8 mouse cellular contexts compared by ENCODE assay signal in the genomic region with DNA sequence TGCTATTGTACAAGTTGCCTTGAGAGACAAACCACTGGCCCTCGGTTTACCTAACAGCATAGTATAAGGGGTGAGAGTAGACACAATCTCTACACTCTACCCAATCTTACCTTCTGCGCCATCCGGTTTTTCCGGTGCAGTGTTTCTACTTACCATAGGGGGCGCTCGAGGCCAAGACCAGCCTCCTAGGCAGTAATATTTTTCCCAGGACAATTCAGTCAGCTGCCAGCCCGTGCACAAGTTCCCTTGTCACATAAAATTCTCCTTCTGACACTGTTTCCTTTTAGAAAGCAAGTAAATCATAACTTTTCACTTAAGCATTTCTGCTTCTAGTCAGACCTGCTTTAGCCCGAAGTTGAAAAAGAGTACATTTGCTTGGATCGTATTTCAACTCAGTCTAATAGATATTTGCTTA.
DNase-seq lines count a peak whose midpoint lies in the region; ATAC-seq and TF ChIP-seq lines count a peak whose summit lies in the region.

No protein-coding gene starts in this region.

- no peaks in the 10 kb centered on the region for H3K36me3 ChIP-seq in embryonic facial prominence, embryonic 15.5 days
- H3K36me3 ChIP-seq in heart, embryonic 11.5 days (ENCODE audit: control insufficient read depth, insufficient read depth, low read length) = no peaks in the 10 kb centered on the region
- no peaks in the 10 kb centered on the region for H3K36me3 ChIP-seq in limb, embryonic 13.5 days

- H3K27me3 ChIP-seq in embryonic facial prominence, embryonic 15.5 days = no peaks in the 10 kb centered on the region
- H3K27me3 ChIP-seq in heart, embryonic 11.5 days (ENCODE audit: control insufficient read depth, insufficient read depth, low read length) = no peaks in the 10 kb centered on the region
- peaks cover 19% of the 10 kb centered on the region for H3K27me3 ChIP-seq in limb, embryonic 13.5 days

- peak; percentile 62 for TF ChIP-seq CTCF in bone marrow, adult 2 months (IDR thresholded peaks at IDR 0.05; ENCODE audit: control insufficient read depth, insufficient read depth, low read length)

- H3K9ac ChIP-seq in embryonic facial prominence, embryonic 15.5 days = no peak overlapping the region
- H3K9ac ChIP-seq in heart, embryonic 11.5 days (ENCODE audit: low read depth, low read length) = no peak overlapping the region
- no peak overlapping the region for H3K9ac ChIP-seq in limb, embryonic 13.5 days

- no peak overlapping the region for H3K27ac ChIP-seq in bone marrow, adult 2 months (ENCODE audit: control insufficient read depth, insufficient read depth, low read depth, low read length, poor library complexity)
- H3K27ac ChIP-seq in embryonic facial prominence, embryonic 15.5 days (replicated peaks) = peak overlapping the region; percentile 56; the same call in 1 of the 2 replicates
- H3K27ac ChIP-seq in heart, embryonic 11.5 days (ENCODE audit: low read depth, low read length) = peak overlapping the region; percentile 6; the same call in 1 of the 2 replicates
- no peak overlapping the region for H3K27ac ChIP-seq in limb, embryonic 13.5 days

- WGBS in bone marrow, adult 2 months = 10% methylated on average over 9 of the region's 9 CpGs
- 20% methylated on average over 9 of the region's 9 CpGs for WGBS in embryonic facial prominence, embryonic 15.5 days
- WGBS in heart, embryonic 11.5 days (ENCODE audit: insufficient replicate concordance) = 42% methylated on average over 9 of the region's 9 CpGs
- WGBS in limb, embryonic 13.5 days = 22% methylated on average over 9 of the region's 9 CpGs

- DNase-seq in CD4-positive, CD25-positive, alpha-beta regulatory T cell, adult 2 months (ENCODE audit: low read depth, low spot score) = peak; percentile 67
- DNase-seq in kidney, adult 9 months = peak; percentile 58
- DNase-seq in testis, postnatal 10 days (ENCODE audit: low spot score) = peak; percentile 74

- no peaks in the 10 kb centered on the region for H3K4me1 ChIP-seq in bone marrow, adult 2 months (ENCODE audit: control insufficient read depth, insufficient read depth, low read length)
- peaks cover 14% of the 10 kb centered on the region; the same call in 1 of the 2 replicates for H3K4me1 ChIP-seq in embryonic facial prominence, embryonic 15.5 days
- peaks cover 3% of the 10 kb centered on the region for H3K4me1 ChIP-seq in heart, embryonic 11.5 days (ENCODE audit: control insufficient read depth, insufficient read depth, low read length)
- H3K4me1 ChIP-seq in limb, embryonic 13.5 days = peaks cover 23% of the 10 kb centered on the region

- H3K4me2 ChIP-seq in embryonic facial prominence, embryonic 15.5 days (replicated peaks) = peak overlapping the region; percentile 47
- H3K4me2 ChIP-seq in heart, embryonic 11.5 days = peak overlapping the region; percentile 45
- H3K4me2 ChIP-seq in limb, embryonic 13.5 days (replicated peaks) = peak overlapping the region; percentile 49

- ATAC-seq in embryonic facial prominence, embryonic 15.5 days (ENCODE audit: insufficient number of reproducible peaks, low FRiP score, low TSS enrichment, low read depth) = peak; percentile 31; the same call in 1 of the 2 replicates
- ATAC-seq in heart, embryonic 11.5 days (replicated peaks; ENCODE audit: insufficient number of reproducible peaks, low FRiP score, low TSS enrichment) = no peak
- ATAC-seq in limb, embryonic 13.5 days (ENCODE audit: low FRiP score, low read depth) = peak; percentile 78
- 0 out of 2 replicates have a peak, but pooled peaks have one; percentile 41 for ATAC-seq in monocyte, adult 5-6 weeks (replicated peaks; ENCODE audit: insufficient number of reproducible peaks, low FRiP score, low TSS enrichment, poor library complexity, severe bottlenecking)

- H3K9me3 ChIP-seq in embryonic facial prominence, embryonic 15.5 days (replicated peaks) = no peaks in the 10 kb centered on the region
- no peaks in the 10 kb centered on the region for H3K9me3 ChIP-seq in heart, embryonic 11.5 days (replicated peaks; ENCODE audit: control insufficient read depth, low read length)
- no peaks in the 10 kb centered on the region for H3K9me3 ChIP-seq in limb, embryonic 13.5 days

- no peak overlapping the region for H3K4me3 ChIP-seq in bone marrow, adult 2 months (replicated peaks; ENCODE audit: control insufficient read depth, low read depth, low read length)
- H3K4me3 ChIP-seq in embryonic facial prominence, embryonic 15.5 days (replicated peaks) = peak overlapping the region; percentile 24
- H3K4me3 ChIP-seq in heart, embryonic 11.5 days (ENCODE audit: low read depth, low read length) = no peak overlapping the region
- peak overlapping the region; percentile 18 for H3K4me3 ChIP-seq in limb, embryonic 13.5 days

- TF ChIP-seq POLR2A in bone marrow, adult 2 months (IDR thresholded peaks at IDR 0.05; ENCODE audit: borderline replicate concordance, control insufficient read depth, low read depth, low read length) = no peak

Comparison
In these comparisons a context has a peak if more than half of its experiments do, and no peak if none do; other contexts are left out.
1. H3K27ac ChIP-seq: peak in embryonic facial prominence, embryonic 15.5 days (single experiment) and heart, embryonic 11.5 days (single experiment); none in bone marrow, adult 2 months (single experiment) and limb, embryonic 13.5 days (single experiment).
2. H3K4me3 ChIP-seq: peak in embryonic facial prominence, embryonic 15.5 days (single experiment) and limb, embryonic 13.5 days (single experiment); none in bone marrow, adult 2 months (single experiment) and heart, embryonic 11.5 days (single experiment).
3. Peak in every context shown above with its lines, with median percentiles within 50 percentile points of each other: DNase-seq and H3K4me2 ChIP-seq.